Mouse (Mus musculus): ENCODE results near the gene H2-Ob. TPM values are rescaled to one million over a fixed set of nuclear protein-coding genes. Genes with fewer than 3 reads are reported as not detected.

H2-Ob gene
- polyA plus RNA-seq, 1 experiment = not detected

GRCm38 (mm10) chr17:34196941-34197894 lies 41.5 kb upstream of the H2-Ob start, which contains the start of gene Psmb8:
TSS of gene Psmb8 (plus strand) at chr17:34197721.
- Histone ChIP-seq H3K27me3 (ENCODE audit: control insufficient read depth, insufficient read depth, insufficient read length) (peaks cover 57% of the 10 kb centered on the region), H3K79me2 (ENCODE audit: control insufficient read depth, insufficient read depth) (no peaks in the 10 kb centered on the region), H3K79me3 (ENCODE audit: low read depth) (no peaks in the 10 kb centered on the region), H3ac (ENCODE audit: control insufficient read depth, insufficient read length, low read depth) (no peak within 1 kb of the TSS), H3K36me3 (ENCODE audit: control insufficient read depth, insufficient read depth) (no peaks in the 10 kb centered on the region), H3K4me3 (ENCODE audit: insufficient read depth, poor library complexity, severe bottlenecking) (no peak within 1 kb of the TSS)
- TF ChIP-seq MYOD1 (IDR thresholded peaks at IDR 0.05; ENCODE audit: control insufficient read depth, insufficient read length, low read depth) (no peak), USF1 (IDR thresholded peaks at IDR 0.05; ENCODE audit: low read depth) (no peak), CTCF (IDR thresholded peaks at IDR 0.05; ENCODE audit: control insufficient read depth, insufficient read depth, insufficient read length) (no peak), CEBPB (IDR thresholded peaks at IDR 0.05; ENCODE audit: low read depth) (no peak), FOSL1 (IDR thresholded peaks at IDR 0.05; ENCODE audit: insufficient read depth, low read length, poor library complexity, severe bottlenecking) (no peak), MYOG (IDR thresholded peaks at IDR 0.05; ENCODE audit: control insufficient read depth, extremely low read depth, insufficient read length) (no peak), MAX (IDR thresholded peaks at IDR 0.05) (no peak)

GRCm38 (mm10) chr17:34197904-34198520 lies 40.7 kb upstream of the H2-Ob start:
- Histone ChIP-seq H3K4me3 (ENCODE audit: insufficient read depth, poor library complexity, severe bottlenecking) (no peak overlapping the region), H3ac (ENCODE audit: control insufficient read depth, insufficient read length, low read depth) (no peak overlapping the region), H3K27me3 (ENCODE audit: control insufficient read depth, insufficient read depth, insufficient read length) (peaks cover 51% of the 10 kb centered on the region), H3K79me3 (ENCODE audit: low read depth) (no peaks in the 10 kb centered on the region), H3K36me3 (ENCODE audit: control insufficient read depth, insufficient read depth) (no peaks in the 10 kb centered on the region), H3K79me2 (ENCODE audit: control insufficient read depth, insufficient read depth) (no peaks in the 10 kb centered on the region)
- no peak for TF ChIP-seq FOSL1 (IDR thresholded peaks at IDR 0.05; ENCODE audit: insufficient read depth, low read length, poor library complexity, severe bottlenecking)
- no peak for TF ChIP-seq MYOD1 (IDR thresholded peaks at IDR 0.05; ENCODE audit: control insufficient read depth, insufficient read length, low read depth)
- no peak for TF ChIP-seq USF1 (IDR thresholded peaks at IDR 0.05; ENCODE audit: low read depth)
- TF ChIP-seq CEBPB (IDR thresholded peaks at IDR 0.05; ENCODE audit: low read depth) = no peak
- TF ChIP-seq CTCF (IDR thresholded peaks at IDR 0.05; ENCODE audit: control insufficient read depth, insufficient read depth, insufficient read length) = no peak
- no peak for TF ChIP-seq MAX (IDR thresholded peaks at IDR 0.05)
- no peak for TF ChIP-seq MYOG (IDR thresholded peaks at IDR 0.05; ENCODE audit: control insufficient read depth, extremely low read depth, insufficient read length)

GRCm38 (mm10) chr17:34198521-34198912 lies 40.2 kb upstream of the H2-Ob start:
- Histone ChIP-seq H3ac (ENCODE audit: control insufficient read depth, insufficient read length, low read depth) (no peak overlapping the region), H3K27me3 (ENCODE audit: control insufficient read depth, insufficient read depth, insufficient read length) (peaks cover 46% of the 10 kb centered on the region), H3K4me3 (ENCODE audit: insufficient read depth, poor library complexity, severe bottlenecking) (no peak overlapping the region), H3K79me2 (ENCODE audit: control insufficient read depth, insufficient read depth) (no peaks in the 10 kb centered on the region), H3K36me3 (ENCODE audit: control insufficient read depth, insufficient read depth) (no peaks in the 10 kb centered on the region), H3K79me3 (ENCODE audit: low read depth) (no peaks in the 10 kb centered on the region)
- TF ChIP-seq FOSL1 (IDR thresholded peaks at IDR 0.05; ENCODE audit: insufficient read depth, low read length, poor library complexity, severe bottlenecking) (no peak), CEBPB (IDR thresholded peaks at IDR 0.05; ENCODE audit: low read depth) (no peak), USF1 (IDR thresholded peaks at IDR 0.05; ENCODE audit: low read depth) (no peak), MYOG (IDR thresholded peaks at IDR 0.05; ENCODE audit: control insufficient read depth, extremely low read depth, insufficient read length) (no peak), CTCF (IDR thresholded peaks at IDR 0.05; ENCODE audit: control insufficient read depth, insufficient read depth, insufficient read length) (no peak), MYOD1 (IDR thresholded peaks at IDR 0.05; ENCODE audit: control insufficient read depth, insufficient read length, low read depth) (no peak), MAX (IDR thresholded peaks at IDR 0.05) (no peak)

GRCm38 (mm10) chr17:34199050-34199619 lies 39.6 kb upstream of the H2-Ob start:
- Histone ChIP-seq H3K36me3 (ENCODE audit: control insufficient read depth, insufficient read depth) (no peaks in the 10 kb centered on the region), H3K4me3 (ENCODE audit: insufficient read depth, poor library complexity, severe bottlenecking) (no peak overlapping the region), H3ac (ENCODE audit: control insufficient read depth, insufficient read length, low read depth) (no peak overlapping the region), H3K79me2 (ENCODE audit: control insufficient read depth, insufficient read depth) (no peaks in the 10 kb centered on the region), H3K27me3 (ENCODE audit: control insufficient read depth, insufficient read depth, insufficient read length) (peaks cover 41% of the 10 kb centered on the region), H3K79me3 (ENCODE audit: low read depth) (no peaks in the 10 kb centered on the region)
- TF ChIP-seq CTCF (IDR thresholded peaks at IDR 0.05; ENCODE audit: control insufficient read depth, insufficient read depth, insufficient read length) (no peak), MYOD1 (IDR thresholded peaks at IDR 0.05; ENCODE audit: control insufficient read depth, insufficient read length, low read depth) (no peak), FOSL1 (IDR thresholded peaks at IDR 0.05; ENCODE audit: insufficient read depth, low read length, poor library complexity, severe bottlenecking) (no peak), MAX (IDR thresholded peaks at IDR 0.05) (no peak)

- TF ChIP-seq MAX (IDR thresholded peaks at IDR 0.05) = no peak
- no peak for TF ChIP-seq MYOG (IDR thresholded peaks at IDR 0.05; ENCODE audit: control insufficient read depth, extremely low read depth, insufficient read length)
- TF ChIP-seq MYOD1 (IDR thresholded peaks at IDR 0.05; ENCODE audit: control insufficient read depth, insufficient read length, low read depth) = no peak
- TF ChIP-seq FOSL1 (IDR thresholded peaks at IDR 0.05; ENCODE audit: insufficient read depth, low read length, poor library complexity, severe bottlenecking) = no peak
These were observed 38.7 kb upstream of the H2-Ob start for GRCm38 (mm10) chr17:34200047-34200446.

More at GRCm38 (mm10) chr17:34200047-34200446, 38.7 kb upstream of the H2-Ob start:
- no peaks in the 10 kb centered on the region for H3K36me3 ChIP-seq (ENCODE audit: control insufficient read depth, insufficient read depth)
- H3K4me3 ChIP-seq (ENCODE audit: insufficient read depth, poor library complexity, severe bottlenecking) = no peak overlapping the region
- no peaks in the 10 kb centered on the region for H3K79me3 ChIP-seq (ENCODE audit: low read depth)
- H3ac ChIP-seq (ENCODE audit: control insufficient read depth, insufficient read length, low read depth) = no peak overlapping the region
- H3K27me3 ChIP-seq (ENCODE audit: control insufficient read depth, insufficient read depth, insufficient read length) = peaks cover 32% of the 10 kb centered on the region
- H3K79me2 ChIP-seq (ENCODE audit: control insufficient read depth, insufficient read depth) = no peaks in the 10 kb centered on the region
